Mouse (Mus musculus): ENCODE results near the gene Smim6.

Smim6 gene

GRCm38 (mm10) chr11:115900561-115901337 lies 11.1 kb upstream of the Smim6 start:
- no peak for DNase-seq (ENCODE audit: low read depth, low spot score)

DNA sequence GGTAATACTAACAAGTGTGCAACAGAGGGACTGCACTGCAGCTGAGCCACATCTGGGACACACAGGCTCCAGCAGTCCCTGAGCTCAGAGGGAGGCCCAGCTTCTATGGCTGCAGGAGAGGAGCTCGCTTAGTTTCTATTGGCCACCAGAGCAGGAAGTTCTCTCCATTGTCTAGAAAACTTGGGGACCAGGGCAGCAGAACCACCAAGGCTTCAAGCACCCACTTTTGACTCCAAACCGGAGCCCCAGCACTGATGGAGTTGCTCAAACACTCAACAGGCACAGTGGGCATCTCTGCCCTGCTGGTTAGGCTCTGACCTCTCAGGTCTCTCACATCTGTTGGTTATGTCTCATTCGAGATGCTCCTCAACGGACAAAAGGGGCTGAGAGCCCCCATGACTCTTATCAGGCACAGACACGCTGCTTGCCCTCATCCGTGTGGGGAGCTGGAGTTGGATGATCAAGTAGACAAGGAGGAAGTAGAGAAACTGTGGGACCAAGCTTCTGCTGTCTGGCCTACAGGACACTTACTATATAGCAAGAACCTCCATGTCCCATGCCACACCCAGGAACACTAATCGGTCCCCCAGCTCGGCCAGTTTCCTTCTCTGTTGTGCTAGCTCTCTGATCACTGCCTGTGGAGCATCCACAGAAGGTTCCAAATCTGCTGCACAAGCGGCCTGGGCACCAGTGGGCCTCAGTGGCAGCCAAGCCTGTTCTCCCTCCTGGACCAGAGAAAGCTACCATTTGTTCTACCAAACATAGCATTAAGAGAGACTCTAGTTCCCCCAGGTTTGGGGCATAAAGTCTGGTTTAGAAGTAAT lies 10.3 kb upstream of the Smim6 start:
- no peak for DNase-seq (ENCODE audit: low read depth, low spot score)

GRCm38 (mm10) chr11:115902177-115902576 lies 9.6 kb upstream of the Smim6 start:
- DNase-seq (ENCODE audit: low read depth, low spot score), result no peak

GRCm38 (mm10) chr11:115902831-115903230 lies 9.0 kb upstream of the Smim6 start:
- DNase-seq (ENCODE audit: low read depth, low spot score), result no peak

DNA sequence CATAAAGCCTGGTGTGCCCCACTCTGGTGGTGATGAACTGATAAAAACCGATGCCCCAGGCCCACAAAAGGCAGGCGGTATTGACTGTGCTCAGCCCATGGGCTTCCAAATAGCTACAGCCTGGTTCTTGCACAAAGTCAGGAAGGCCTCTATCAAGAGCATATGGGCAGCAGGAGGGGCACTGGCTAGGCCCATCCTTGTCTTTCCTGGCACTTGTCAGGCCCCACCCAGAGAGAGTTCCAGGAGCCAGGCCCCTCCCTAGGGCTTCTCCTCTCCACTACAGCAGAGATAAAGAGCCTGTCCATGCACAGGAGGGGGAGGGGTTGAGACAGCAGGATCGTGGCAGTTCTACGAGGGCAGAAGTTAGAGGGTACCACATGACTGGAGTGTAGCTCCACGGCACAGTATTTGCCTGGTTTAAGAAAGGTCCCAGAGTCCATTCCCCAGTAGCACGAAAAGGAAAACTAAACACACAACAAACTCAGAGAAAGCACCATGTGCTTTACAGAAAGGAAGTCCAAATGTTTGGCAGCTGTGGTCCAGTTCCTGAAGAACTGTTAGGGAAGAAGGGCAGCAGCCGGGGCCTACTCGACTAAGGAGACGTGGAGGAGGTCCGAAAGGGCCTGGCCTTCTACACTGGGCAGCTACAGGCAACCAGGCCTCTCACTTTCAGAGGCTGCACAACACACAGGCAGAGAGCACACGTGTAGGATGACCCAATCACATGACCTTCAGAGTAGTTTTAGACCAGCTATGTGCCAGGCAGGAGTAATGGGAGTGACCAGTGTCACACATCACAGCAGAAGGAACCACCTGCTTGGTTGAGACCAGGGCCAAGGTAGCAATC lies 8.2 kb upstream of the Smim6 start:
- DNase-seq (ENCODE audit: low read depth, low spot score), result no peak

GRCm38 (mm10) chr11:115904231-115904955 lies 7.4 kb upstream of the Smim6 start:
- DNase-seq (ENCODE audit: low read depth, low spot score), result no peak

DNA sequence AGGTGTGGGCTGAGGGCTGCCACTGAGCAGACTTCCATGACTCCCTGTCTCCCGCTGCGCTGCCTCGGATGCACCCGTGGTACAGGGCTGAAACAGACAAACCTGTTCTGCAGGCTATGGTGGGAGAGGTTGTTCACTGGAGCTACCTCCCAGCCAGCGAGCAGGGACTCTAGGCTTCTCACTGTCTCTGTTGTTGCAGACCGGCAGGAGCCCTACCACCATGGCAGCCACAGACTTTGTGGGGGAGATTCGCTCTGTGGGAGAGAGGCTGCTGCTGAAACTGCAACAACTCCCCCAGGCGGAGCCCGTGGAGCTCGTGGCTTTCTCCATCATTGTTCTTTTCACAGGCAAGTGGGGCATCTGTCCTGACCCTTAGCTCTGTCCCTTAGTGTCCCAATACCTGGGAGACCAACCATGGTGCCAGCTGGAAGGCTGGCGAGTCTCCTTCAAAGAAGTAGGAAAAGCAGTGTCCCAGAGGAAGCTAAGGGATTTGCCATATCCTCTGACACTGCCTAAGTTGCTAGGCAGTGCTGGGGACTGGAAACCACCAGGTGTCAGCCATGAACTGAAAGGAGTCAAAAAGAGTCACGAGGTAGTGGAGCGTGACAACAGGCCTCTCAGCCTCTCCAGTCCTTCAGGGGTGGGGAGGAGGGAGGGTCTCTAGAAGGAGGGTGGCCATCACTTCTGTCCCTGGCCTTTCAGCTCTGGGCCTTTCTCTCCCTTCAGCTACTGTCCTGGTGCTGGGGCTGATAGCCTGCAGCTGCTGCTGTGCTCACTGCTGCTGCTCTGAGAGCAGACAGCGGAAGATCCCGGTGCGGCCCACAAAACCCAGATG lies 6.6 kb upstream of the Smim6 start:
- no peak for DNase-seq (ENCODE audit: low read depth, low spot score)

- no peak for DNase-seq (ENCODE audit: low read depth, low spot score)
Measured at GRCm38 (mm10) chr11:115906116-115906515, 5.7 kb upstream of the Smim6 start.

- no peak for DNase-seq (ENCODE audit: low read depth, low spot score)
Measured at GRCm38 (mm10) chr11:115906521-115906920, 5.3 kb upstream of the Smim6 start.

- DNase-seq (ENCODE audit: low read depth, low spot score), result no peak
Measured at GRCm38 (mm10) chr11:115911134-115911561, 669 bp upstream of the Smim6 start.

- no peak for DNase-seq (ENCODE audit: low read depth, low spot score)
Measured at GRCm38 (mm10) chr11:115916579-115916978, 4.8 kb downstream of the Smim6 start.

- no peak for DNase-seq (ENCODE audit: low read depth, low spot score)
Measured at GRCm38 (mm10) chr11:115918637-115919036, 6.8 kb downstream of the Smim6 start.

DNA sequence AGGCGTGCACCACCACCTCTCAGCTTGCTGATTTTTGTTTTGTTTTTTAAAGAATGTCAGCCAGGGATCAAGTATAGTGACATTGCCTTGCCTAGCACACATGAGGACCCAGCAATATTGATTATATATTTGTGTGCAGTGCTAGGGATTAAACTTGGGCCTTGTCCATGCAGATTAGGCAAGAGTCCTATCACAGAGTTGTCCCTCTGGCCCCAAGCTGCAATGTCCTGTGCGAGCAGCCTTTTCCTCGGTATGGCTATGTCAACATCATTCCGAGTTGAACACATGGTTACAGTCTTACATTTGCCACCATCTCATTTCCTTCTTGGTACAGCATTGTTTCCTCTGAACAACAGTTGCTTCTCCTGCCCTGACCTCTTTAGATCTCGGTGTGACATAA lies 7.3 kb downstream of the Smim6 start:
- DNase-seq (ENCODE audit: low read depth, low spot score), result no peak

GRCm38 (mm10) chr11:115920110-115920818 lies 8.4 kb downstream of the Smim6 start:
- peak; percentile 52 for DNase-seq (ENCODE audit: low read depth, low spot score)

DNA sequence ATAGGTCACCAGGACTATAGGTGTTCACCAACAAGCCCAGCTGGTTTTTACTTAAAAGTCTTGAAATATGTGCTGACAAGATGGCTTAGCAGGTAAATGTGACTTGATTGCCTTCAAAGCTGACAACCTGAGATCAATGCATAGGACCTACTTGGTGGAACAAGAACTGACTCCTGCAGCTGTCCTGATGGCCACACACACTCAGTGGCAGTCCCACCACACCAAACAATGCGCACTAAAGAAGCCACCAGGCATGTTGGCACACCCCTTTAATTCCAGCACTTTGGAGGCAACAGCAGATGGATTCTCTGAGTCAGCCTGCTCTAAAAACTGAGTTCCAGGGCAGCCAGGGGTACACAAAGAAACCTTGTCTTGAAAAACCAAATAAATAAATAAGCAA lies 10.2 kb downstream of the Smim6 start:
- DNase-seq (ENCODE audit: low read depth, low spot score), result no peak

DNA sequence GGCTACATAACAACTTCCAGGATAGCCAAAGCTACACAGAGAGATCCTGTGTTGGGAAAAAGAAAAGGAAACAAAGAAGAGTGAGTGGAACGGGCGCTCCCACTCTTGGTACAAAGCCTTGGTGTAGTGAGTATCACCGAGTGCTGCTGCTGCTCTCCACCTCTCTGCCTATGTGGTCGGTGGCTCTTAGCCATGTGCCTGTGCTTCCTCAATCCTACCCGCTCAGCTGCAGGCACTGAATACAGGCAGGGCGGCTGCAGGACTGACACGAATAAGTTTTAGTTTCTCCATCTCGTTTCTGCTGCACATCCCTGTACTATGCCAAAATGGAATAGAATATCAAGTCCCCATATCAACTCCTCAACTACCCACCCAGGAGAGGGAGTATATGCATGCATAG lies 17.2 kb downstream of the Smim6 start:
- no peak for DNase-seq (ENCODE audit: low read depth, low spot score)

- no peak for DNase-seq (ENCODE audit: low read depth, low spot score)
Measured at GRCm38 (mm10) chr11:115929818-115930217, 18.0 kb downstream of the Smim6 start.

DNA sequence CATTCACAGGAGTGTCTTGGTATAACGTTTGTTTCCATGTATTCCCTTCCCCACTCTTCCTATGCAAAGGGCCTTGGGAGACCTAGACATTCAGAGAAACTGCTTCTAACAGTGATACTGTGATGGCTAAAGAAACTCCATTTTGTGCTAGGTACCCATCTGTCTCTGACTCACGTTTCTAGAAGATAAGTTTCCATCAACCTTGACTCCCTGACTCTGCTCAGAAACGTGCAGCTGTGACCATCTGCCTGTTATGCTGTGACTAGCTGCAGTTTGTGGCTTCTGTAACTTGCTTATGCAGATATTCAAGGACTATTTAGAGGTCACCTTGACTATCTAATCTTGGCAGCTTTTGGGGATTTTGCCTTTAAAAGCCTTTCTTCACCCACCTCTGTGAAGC lies 19.4 kb downstream of the Smim6 start:
- no peak for DNase-seq (ENCODE audit: low read depth, low spot score)

GRCm38 (mm10) chr11:115933108-115933746 lies 21.4 kb downstream of the Smim6 start, which contains the start of the genes Sap30bp and Recql5:
Sap30bp (plus strand) TSS chr11:115933282.
Recql5 (minus strand) TSS chr11:115933477.
- DNase-seq (ENCODE audit: low read depth, low spot score), result peak; percentile 99
